Mouse (Mus musculus) spleen, adult 10 weeks (tissue): ENCODE measurements around the gene Plxna1. TPM values are rescaled to one million over a fixed set of nuclear protein-coding genes. Genes with fewer than 3 reads are reported as not detected.

Source experiments
- polyA plus RNA-seq: library from polyadenylated mRNA; stranded (reverse); fragments of 350-450 nt; fragmentation: Illumina TruSeq; extraction: RNeasy Lipid Tissue Mini Kit (QIAGEN cat#74804); gene quantifications from one replicate; pipeline ENCODE4 v1.2.3, GENCODE M21; 2015; ENCODE audit warnings: low replicate concordance; ENCODE audit not compliant: insufficient read depth

Gene Plxna1
- polyA plus RNA-seq: 13.1 TPM

GRCm38 (mm10) chr6:89362281-89363106, at the start of gene Plxna1:
TSS of gene Plxna1 (minus strand) at chr6:89362620.

Other genes with a start within 250 kb of the Plxna1 start
- gene Chchd6, start 233.0 kb upstream of the Plxna1 start, polyA plus RNA-seq: 2.4 TPM